Mouse (Mus musculus) right cerebral cortex, postnatal 14 days (tissue): ENCODE results near the gene Efl1.
"Not testable (repeated sequence)": the region's sequence is repeated elsewhere in the genome, so short reads cannot be mapped to it uniquely, and the experiment has no call there.

Experiments
- DNase-seq: peaks from one replicate; pipeline ENCODE4 v3.0.0; 2022

Efl1 gene

DNA sequence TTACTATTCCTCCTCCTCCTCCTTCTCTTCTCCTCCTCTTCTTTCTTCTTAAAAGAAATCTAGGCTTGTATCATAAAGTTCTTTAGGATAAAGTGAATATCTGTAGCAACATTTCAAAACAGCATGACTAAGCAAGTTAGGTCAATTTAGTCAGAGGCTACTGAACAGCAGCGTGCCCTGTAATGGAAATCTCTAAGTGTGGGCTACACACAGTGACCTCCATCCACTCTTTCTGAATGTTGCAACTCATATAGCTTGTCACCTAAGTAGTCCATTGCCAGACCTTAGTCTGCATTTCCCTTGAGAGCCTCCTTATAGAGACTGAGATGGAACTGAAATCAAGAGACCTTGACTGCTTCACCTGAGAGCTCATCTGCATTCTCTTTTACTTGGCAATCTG lies 116.5 kb downstream of the Efl1 start:
- no peak for DNase-seq

DNA sequence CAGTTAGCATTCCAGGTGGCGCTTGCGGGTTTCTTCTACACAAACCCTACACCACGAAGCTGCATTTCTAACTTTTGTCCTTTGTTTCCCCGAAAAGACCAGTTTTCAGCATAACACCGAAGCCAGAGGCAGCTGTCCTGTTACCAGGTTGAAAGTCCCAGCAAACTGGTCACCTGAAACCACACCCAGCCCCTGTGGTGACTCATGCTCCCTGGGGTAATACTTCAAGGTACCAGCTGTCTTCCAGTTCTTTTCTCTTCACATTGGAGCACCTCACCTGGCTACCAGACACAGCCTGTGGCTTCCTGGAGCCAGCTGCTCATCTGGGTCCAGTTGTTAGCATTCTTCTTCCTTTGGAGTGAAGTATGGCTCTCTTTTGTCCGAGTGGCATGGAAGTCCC lies 118.2 kb downstream of the Efl1 start:
- DNase-seq, result no peak

DNA sequence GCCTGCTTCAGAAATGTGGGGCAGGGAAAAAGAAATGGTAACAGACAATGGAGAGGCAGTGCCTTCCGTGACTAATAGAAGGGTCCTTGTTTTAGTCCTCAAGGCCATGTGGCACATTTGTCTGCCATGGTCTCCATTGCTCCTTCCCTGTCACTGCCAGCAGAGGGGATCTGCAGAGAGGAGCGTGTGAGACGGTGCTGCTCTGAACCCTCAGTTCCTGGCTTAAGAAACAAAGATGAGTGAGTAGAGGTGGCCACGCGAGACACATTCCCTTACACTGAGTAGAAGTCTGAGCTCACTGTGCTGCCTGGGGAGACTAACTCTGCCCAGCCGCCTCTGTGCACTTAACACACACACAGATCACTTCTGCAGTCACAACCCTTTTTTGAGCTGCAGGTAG lies 121.8 kb downstream of the Efl1 start:
- no peak for DNase-seq

DNA sequence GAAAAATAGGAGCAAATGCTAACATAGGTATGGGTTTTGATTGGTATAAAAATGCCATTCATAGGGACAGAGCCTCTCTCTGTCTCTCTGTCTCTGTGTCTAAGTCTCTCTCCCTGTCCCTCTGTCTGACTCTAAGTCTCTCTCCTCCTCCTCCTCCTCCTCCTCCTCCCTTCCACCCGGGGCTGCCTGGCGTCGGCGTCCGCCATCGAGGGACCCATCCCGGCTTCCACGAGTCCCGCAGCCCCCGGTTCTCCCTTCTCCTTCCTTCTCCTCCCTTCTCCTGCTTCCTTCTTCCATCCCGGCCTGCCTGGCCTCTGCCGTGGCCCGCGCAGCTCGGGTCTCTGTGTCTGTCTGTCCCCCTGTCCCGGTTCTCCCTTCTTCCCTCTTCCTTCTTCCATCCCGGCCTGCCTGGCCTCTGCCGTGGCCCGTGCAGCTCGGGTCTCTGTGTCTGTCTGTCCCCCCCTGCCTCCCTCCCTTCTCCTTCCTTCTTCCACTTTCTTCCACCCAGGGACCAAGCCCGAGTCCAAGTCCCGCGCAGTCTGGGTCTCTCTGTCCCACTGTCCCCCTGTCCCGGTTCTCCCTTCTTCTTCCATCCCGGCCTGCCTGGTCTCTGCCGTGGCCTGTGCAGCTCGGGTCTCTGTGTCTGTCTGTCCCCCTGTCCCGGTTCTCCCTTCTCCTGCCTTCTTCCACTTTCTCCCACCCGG lies 122.7 kb downstream of the Efl1 start:
- not testable (repeated sequence) for DNase-seq

GRCm38 (mm10) chr7:82771661-82772021 lies 123.2 kb downstream of the Efl1 start:
- not testable (repeated sequence) for DNase-seq

DNA sequence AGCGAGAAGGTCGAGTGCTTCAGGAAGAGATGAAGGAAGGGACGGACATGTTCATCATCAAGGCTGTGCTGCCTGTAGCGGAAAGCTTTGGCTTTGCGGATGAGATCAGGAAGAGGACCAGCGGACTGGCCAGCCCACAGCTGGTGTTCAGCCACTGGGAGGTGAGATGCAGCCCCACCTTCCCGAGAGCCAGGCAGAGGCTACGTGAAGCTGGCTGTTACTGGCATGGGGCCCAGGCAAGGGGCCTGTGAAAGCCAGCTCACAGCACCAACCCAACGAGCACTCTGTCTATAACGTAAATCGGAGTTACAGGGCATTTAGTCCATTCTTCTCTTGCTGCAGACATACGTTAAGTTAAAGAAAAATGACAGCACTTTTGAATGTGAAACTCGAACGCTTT lies 124.1 kb downstream of the Efl1 start:
- no peak for DNase-seq

DNA sequence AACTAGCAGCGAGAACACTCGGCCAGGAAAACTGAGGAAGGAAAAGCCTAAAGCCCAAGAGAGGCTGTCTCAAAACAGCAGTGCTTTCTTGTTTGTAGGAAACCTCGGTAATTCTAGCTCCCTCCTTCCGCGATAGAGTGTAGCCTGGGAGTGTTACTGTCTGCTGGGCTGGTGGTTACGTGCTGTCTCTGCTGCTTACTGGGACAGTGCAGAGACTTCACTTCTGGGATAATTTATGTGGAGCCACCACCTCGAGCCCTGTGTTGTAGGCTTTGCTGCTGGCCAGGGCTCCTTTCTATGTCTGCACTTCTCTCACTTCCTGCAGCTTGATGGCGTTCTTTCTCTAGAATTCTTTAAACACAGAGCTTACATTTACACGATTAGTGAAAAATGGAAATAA lies 124.7 kb downstream of the Efl1 start:
- DNase-seq, result no peak

DNA sequence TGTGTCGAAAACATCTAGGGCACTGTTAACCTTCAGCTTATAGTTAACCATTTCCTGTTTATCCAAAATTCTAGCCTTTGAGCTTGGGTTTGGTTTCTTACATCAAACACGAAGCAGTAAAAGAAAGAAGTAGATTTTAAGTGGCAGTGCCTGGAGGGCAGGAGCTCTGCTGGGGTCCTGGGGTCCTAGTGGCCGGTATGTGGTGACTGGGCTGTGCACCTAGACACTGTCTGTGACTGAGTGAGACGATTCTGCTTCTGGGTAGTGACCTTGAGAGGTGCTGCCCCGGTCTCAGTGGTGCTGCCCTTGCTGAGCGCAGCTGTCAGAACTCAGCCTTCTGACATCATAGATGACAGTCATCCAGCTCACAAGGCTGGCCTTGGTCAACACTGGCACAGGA lies 125.5 kb downstream of the Efl1 start:
- DNase-seq, result no peak

- no peak for DNase-seq
Measured at GRCm38 (mm10) chr7:82775090-82775489, 126.7 kb downstream of the Efl1 start.

DNA sequence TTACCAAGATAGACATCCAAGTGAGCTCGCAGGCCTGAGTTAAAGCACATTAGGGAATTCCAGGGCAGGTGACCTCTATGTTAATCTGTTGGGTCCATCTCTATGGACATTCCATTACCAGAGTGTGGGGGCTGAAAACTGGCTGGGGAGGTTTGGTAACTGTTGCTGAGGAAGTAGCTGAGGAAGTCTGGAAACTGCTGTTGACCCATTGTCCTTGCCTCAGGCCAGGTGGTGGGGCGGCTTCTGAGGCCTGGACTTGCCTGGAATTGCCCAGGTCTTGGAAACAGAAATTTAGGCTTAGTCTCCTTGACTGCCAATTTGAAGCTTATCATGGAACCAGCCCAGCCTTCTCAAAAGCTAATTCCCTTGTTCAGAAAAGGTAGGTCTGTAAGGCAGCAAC lies 134.7 kb downstream of the Efl1 start:
- no peak for DNase-seq

GRCm38 (mm10) chr7:82783693-82784092 lies 135.3 kb downstream of the Efl1 start:
- DNase-seq, result no peak

DNA sequence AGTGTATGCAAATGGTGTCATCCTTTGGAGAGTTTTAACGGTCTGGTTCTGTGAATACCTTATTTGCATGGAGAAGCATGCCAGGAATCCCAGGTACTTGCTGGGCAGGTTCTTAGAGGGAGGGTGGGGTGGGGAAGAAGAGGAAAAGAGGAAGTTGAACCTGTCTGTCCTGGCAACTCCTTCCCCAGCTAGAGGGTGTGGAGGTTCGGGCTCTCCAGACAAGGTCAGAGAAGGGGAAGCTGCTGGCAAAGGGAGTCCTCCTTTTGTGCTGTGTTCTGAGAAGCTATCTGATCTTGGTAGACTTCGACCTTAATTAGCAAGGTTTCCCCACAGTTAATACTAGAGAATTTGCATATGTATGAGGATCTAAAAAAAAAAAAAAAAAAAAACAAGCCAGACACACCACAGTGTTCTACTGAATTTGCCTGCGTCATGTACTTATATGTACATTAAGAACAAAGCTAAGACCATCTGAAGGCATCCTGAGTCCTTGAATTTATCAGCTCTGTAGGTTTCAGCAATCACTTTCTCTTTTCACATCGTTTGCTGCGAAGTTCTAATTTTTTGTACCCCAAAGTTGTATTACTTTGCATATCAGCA lies 137.0 kb downstream of the Efl1 start:
- DNase-seq, result no peak

DNA sequence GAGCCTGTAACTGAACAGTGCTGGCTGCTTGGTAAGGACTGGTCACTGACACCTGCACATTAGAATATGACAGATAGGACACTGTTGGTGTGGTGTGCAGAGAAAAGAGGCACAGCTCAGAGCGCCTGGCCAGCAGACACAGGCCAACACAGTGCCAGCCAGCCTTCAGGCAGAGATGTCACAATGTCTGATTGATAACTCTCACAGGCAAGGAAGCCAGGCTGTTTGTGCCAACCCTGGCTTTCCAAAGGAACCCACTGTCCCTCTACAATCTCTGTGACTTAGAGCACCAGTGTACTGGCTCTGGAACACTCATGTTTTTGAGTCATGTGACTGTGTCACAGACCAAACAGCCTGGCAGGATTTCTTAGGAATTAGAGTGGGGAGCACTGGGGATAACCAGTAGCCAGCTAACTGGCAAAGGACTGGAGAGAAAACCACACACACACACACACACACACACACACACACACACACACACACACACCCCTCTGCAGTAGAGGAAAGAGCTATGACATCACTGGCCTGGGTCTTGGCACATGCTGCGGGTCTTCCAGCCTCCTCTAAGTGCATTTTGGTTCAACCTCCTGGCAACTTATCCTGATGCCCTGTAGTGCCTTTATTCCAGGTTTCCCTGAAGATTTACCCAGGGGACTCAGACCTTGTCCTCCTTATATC lies 137.7 kb downstream of the Efl1 start:
- no peak for DNase-seq

- DNase-seq, result no peak
Measured at GRCm38 (mm10) chr7:82792644-82793043, 144.2 kb downstream of the Efl1 start.

DNA sequence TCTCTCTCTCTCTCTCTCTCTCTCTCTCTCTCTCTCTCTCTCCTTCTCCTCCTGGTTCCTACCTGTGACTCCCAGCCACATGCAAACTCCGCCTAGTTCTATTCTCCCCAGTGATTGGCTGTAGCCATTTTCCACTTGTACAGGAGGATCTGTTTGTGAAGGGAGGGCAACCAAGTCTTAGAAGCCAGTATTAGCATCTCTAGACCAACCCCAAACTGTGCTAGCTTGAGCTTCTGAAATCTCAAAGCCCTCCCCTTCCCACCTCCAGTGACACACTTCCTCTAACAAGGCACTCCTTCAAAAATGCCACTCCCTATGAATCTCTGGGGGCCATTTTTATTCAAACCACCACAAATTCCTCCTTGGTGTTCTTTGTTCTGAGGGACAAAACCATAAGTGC lies 144.7 kb downstream of the Efl1 start:
- DNase-seq, result no peak

DNA sequence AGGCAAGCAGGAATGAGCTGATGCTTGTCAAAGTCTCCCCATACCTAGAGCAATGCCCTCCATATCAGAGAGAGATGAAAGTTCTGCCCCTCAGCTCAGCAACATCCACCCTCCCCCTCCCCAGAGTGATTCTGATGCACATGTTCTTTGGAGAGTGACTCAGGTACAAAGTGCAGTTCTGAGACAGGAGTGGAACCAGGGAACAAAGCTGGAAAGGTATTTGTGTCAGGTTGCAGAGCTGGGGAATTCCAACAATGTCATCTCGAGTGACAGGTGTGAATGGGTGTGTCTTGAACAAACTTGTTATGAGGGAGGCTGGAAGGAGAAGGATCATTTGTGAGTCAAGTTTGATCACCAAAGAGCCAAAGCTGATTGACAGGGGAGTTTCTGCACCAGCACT lies 146.1 kb downstream of the Efl1 start:
- no peak for DNase-seq

DNA sequence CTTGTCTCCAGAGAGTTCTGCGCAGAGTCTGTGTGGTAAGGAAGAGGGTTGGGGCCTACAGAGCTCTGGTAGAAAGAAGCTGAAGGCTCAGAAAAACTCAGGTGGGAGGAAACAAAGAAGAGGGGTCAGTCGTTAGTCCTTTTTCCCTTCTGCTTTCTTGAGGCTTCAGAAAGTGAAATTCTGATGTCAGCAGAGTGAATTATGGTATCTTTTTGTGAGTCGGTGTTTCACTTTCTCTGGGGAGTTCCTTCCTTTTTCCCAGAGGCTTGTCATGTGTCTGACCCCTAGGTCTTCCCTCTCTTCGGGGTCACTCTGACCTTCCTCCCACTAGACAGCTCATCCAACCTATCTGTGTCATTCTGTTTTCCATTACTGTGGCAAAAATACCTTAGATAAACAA lies 153.8 kb downstream of the Efl1 start:
- no peak for DNase-seq

GRCm38 (mm10) chr7:82808257-82808656 lies 159.8 kb downstream of the Efl1 start:
- no peak for DNase-seq

- DNase-seq, result no peak
Measured at GRCm38 (mm10) chr7:82809126-82809525, 160.7 kb downstream of the Efl1 start.

DNA sequence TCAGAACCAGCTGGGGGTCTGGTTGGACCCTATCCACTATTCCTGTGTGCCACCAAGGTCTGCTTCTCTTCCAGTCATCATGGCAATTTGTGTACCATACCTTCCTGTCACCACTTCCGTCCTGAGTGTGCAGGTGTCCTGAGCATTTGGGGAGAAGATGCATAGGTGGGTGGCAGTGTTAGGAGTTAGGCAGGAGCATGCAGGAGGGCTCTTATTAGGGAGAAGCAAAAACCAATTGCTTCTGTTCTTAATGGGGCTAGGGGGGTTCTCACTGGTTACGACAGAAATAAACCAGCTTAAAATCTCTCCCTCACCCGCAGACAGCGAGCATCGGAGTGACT lies 162.4 kb downstream of the Efl1 start:
- DNase-seq, result no peak

DNA sequence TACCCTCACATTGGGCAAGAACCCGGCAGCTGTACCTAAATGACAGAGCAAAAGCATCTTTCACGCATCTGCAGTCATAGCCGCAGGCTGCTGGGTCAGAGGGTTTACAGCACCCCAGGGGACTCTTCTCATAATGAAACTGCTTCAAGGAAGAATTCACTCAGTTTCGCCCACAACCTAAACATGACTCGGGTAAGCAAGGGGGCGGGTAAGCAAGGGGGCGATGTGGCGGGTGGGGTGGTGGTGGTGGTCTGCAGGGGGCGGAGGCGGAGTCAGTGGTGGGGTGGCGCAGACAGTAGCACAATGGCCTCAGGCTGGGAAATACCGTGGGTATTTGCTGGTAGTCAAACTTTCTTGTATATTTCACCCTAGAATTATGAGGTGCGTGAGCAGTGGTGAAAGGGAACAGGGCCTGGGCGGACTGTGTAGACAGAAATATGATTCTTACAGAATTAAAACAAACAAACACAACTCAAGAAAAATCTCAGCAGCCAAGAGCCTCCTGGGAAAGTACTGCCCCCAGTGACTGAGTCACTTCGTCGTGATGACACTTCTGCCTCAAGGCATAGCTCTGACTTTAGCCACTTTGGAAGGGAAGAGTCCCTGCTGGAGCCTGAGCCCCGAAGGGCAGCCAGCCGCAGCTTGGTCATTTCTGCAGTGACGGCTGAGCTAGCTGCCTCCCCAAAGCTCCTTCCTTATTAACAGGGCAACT lies 162.9 kb downstream of the Efl1 start:
- DNase-seq, result no peak

GRCm38 (mm10) chr7:82812186-82813155 lies 164.1 kb downstream of the Efl1 start:
- DNase-seq, result no peak

DNA sequence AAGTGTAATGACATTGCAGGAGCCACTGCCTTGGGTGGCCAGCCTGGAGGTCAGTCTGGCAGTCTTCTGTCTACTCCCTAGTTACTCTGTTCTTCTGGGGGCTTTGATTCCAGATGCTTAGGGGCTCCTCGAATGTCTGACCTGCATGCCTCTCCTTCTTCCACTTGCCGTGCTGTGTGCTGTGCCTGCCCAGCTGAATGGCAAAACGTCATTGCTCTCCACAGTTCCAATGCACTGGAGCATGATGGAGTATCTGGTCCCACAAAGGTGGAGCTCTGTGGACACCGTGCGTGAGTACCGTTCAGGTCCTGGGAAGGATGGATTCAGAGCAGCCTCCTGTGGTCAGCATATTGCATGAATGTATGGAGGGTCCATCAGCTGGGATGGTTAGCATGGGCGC lies 171.1 kb downstream of the Efl1 start:
- no peak for DNase-seq
